Mouse (Mus musculus): ENCODE measurements at regions not wholly inside any gene's neighbourhood (a gene's known extent, or its start where the extent isn't known, plus 50 kb on each side); places are given as distances from the start of the nearest gene placed in this dataset.

GRCm38 (mm10) chr10:98116296-98116695 is 389.7 kb upstream of the C030005K15Rik start:
- no peak overlapping the region for H3K9ac ChIP-seq (ENCODE audit: low read length)
- 89% methylated on average over 5 of the region's 5 CpGs for WGBS
- ATAC-seq (ENCODE audit: low FRiP score): no peak

DNA sequence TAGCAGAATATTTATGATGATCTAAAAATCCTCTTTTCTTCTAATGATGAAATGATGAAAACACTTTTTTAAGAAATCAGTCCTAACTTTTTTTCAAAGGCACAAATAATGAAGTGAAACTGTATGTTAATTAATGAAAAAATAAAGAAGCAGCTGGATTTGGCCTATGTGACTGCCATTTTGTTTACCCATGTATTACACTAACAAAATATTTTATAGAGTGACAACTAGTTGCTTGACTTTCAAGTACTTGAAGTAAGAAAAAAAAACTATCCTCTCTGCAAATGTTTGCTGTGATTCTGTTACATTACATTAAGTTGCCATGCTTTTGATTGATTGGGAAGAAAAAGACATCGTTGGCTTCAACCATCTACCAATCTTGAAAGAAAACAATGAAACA is 399.2 kb upstream of the C030005K15Rik start:
- Histone ChIP-seq H3K9me3 (ENCODE audit: control insufficient read depth, low read length) (no peaks in the 10 kb centered on the region), H3K9ac (ENCODE audit: low read length) (no peak overlapping the region), H3K4me2 (no peak overlapping the region), H3K36me3 (ENCODE audit: control insufficient read depth, insufficient read depth, low read length) (no peaks in the 10 kb centered on the region), H3K4me3 (ENCODE audit: low read depth, low read length) (no peak overlapping the region), H3K27me3 (ENCODE audit: control insufficient read depth, insufficient read depth, low read length) (no peaks in the 10 kb centered on the region), H3K27ac (ENCODE audit: low read depth, low read length) (no peak overlapping the region), H3K4me1 (ENCODE audit: control insufficient read depth, insufficient read depth, low read length) (no peaks in the 10 kb centered on the region)
- no peak for DNase-seq (ENCODE audit: low spot score, missing footprints)
- ATAC-seq (ENCODE audit: low FRiP score): no peak
- WGBS: 98% methylated on average over 1 of the region's 1 CpGs

More at GRCm38 (mm10) chr10:98116296-98116695, 389.7 kb upstream of the C030005K15Rik start:
- H3K36me3 ChIP-seq (ENCODE audit: control insufficient read depth, insufficient read depth, low read length): no peaks in the 10 kb centered on the region
- H3K4me1 ChIP-seq (ENCODE audit: control insufficient read depth, insufficient read depth, low read length): no peaks in the 10 kb centered on the region
- no peak overlapping the region for H3K4me3 ChIP-seq (ENCODE audit: low read depth, low read length)
- no peak overlapping the region for H3K27ac ChIP-seq (ENCODE audit: low read depth, low read length)
- H3K27me3 ChIP-seq (ENCODE audit: control insufficient read depth, insufficient read depth, low read length): no peaks in the 10 kb centered on the region
- DNase-seq (ENCODE audit: low spot score, missing footprints): no peak
- no peak overlapping the region for H3K4me2 ChIP-seq
- no peaks in the 10 kb centered on the region for H3K9me3 ChIP-seq (ENCODE audit: control insufficient read depth, low read length)

- 84% methylated on average over 1 of the region's 1 CpGs for WGBS
- H3K9me3 ChIP-seq (ENCODE audit: control insufficient read depth, low read length): no peaks in the 10 kb centered on the region
- no peaks in the 10 kb centered on the region for H3K4me1 ChIP-seq (ENCODE audit: control insufficient read depth, insufficient read depth, low read length)
- no peak for ATAC-seq (ENCODE audit: low FRiP score)
- H3K27ac ChIP-seq (ENCODE audit: low read depth, low read length): no peak overlapping the region
- H3K9ac ChIP-seq (ENCODE audit: low read length): no peak overlapping the region
- H3K4me3 ChIP-seq (ENCODE audit: low read depth, low read length): no peak overlapping the region
- no peaks in the 10 kb centered on the region for H3K27me3 ChIP-seq (ENCODE audit: control insufficient read depth, insufficient read depth, low read length)
- DNase-seq (ENCODE audit: low spot score, missing footprints): no peak
- H3K4me2 ChIP-seq: no peak overlapping the region
- H3K36me3 ChIP-seq (ENCODE audit: control insufficient read depth, insufficient read depth, low read length): no peaks in the 10 kb centered on the region
These were observed 408.5 kb upstream of the C030005K15Rik start for GRCm38 (mm10) chr10:98135026-98135425.

DNA sequence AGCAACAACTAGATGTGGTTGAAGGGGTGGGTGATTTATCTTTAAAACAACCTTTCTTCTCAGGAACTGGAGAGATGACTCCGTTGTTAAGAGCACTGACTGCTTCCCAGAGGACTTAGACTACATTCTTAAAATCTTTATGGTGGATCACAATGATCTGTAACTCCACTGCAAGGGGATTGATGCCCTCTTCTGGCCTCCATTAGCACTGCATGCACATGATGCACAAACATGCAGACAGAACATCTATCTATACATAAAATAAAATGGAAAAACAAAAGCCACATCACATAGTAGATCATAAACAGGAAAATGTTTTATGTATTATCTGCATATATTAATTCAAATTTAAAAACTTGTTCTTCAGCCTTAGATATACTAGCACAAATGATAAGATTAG is 419.2 kb upstream of the C030005K15Rik start:
- ATAC-seq (ENCODE audit: low FRiP score): no peak

DNA sequence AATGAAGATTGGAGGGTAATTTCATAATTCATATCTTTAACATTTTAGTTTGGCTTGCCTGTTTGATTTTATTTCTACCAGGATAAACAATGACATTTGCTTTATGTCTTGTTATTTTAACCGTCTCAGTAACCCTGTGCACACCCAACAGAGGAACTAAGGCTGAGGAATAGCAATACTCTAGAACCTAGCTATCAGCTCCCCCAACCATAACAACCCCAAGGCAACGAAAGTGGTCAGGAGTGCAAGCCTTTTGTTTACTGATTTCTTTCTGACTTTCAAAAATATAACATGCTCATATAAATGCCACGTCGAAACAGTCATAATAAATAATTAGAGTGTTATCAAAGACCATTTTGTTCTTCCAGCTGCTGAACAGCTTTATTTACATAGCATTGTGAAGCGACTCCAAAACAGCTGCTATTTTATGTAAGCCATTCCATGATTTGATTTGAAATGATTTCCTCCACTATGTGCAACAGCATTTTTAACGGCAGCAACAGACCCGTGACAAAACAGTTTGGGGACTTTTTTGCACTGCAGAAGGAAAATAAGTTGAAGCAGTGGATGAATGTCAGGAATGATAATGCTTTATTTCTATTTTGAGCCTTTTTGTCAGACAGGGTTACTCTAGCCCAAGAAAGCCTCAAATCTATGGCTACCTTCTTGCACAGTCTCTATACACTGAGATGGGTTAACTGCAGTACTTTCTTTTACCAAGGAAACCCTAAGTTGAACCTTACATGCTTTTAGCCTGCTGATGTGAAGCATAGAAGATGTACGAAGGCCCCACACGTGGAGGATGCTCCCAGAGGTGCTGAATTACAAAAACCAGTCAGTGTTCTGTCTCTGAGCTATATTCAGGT is 420.7 kb upstream of the C030005K15Rik start:
- Histone ChIP-seq H3K27ac (ENCODE audit: low read depth, low read length) (no peak overlapping the region), H3K4me2 (no peak overlapping the region), H3K9ac (ENCODE audit: low read length) (no peak overlapping the region), H3K9me3 (ENCODE audit: control insufficient read depth, low read length) (no peaks in the 10 kb centered on the region; the same call in 1 of the 2 replicates), H3K4me1 (ENCODE audit: control insufficient read depth, insufficient read depth, low read length) (no peaks in the 10 kb centered on the region), H3K4me3 (ENCODE audit: low read depth, low read length) (no peak overlapping the region), H3K27me3 (ENCODE audit: control insufficient read depth, insufficient read depth, low read length) (no peaks in the 10 kb centered on the region), H3K36me3 (ENCODE audit: control insufficient read depth, insufficient read depth, low read length) (no peaks in the 10 kb centered on the region)
- DNase-seq (ENCODE audit: low spot score, missing footprints) (no peak), ATAC-seq (ENCODE audit: low FRiP score) (no peak)
- WGBS: 83% methylated on average over 9 of the region's 9 CpGs

More for the DNA sequence above, 419.2 kb upstream of the C030005K15Rik start:
- Histone ChIP-seq H3K36me3 (ENCODE audit: control insufficient read depth, insufficient read depth, low read length) (no peaks in the 10 kb centered on the region), H3K4me1 (ENCODE audit: control insufficient read depth, insufficient read depth, low read length) (no peaks in the 10 kb centered on the region), H3K27ac (ENCODE audit: low read depth, low read length) (no peak overlapping the region), H3K27me3 (ENCODE audit: control insufficient read depth, insufficient read depth, low read length) (no peaks in the 10 kb centered on the region), H3K9ac (ENCODE audit: low read length) (no peak overlapping the region), H3K9me3 (ENCODE audit: control insufficient read depth, low read length) (no peaks in the 10 kb centered on the region; the same call in 1 of the 2 replicates), H3K4me3 (ENCODE audit: low read depth, low read length) (no peak overlapping the region), H3K4me2 (no peak overlapping the region)
- DNase-seq (ENCODE audit: low spot score, missing footprints): no peak
- whole genome bisulfite sequencing: 77% methylated on average over 1 of the region's 1 CpGs

DNA sequence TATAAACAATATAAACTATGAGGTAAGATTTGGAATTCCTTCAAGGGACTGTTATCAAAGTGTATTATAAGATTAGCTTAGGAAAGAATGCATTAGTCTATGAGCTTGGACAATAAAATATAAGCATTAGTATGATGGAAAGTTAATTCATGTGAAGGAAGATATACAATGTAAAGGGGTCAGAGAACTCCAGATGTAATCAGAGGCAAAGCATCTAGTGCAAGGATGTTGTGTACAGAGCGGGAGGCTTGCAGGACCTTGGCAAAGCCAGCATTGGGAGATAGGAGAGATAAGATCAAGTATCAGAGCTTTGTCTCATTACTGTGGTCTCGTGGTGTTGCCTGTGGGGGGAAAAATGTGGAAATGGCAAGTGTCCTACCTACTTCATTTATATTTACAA is 429.4 kb upstream of the C030005K15Rik start:
- 90% methylated on average over 2 of the region's 2 CpGs for WGBS
- Histone ChIP-seq H3K9ac (ENCODE audit: low read length) (no peak overlapping the region), H3K4me2 (no peak overlapping the region), H3K27ac (ENCODE audit: low read depth, low read length) (no peak overlapping the region), H3K9me3 (ENCODE audit: control insufficient read depth, low read length) (no peaks in the 10 kb centered on the region), H3K36me3 (ENCODE audit: control insufficient read depth, insufficient read depth, low read length) (no peaks in the 10 kb centered on the region), H3K27me3 (ENCODE audit: control insufficient read depth, insufficient read depth, low read length) (no peaks in the 10 kb centered on the region), H3K4me3 (ENCODE audit: low read depth, low read length) (no peak overlapping the region), H3K4me1 (ENCODE audit: control insufficient read depth, insufficient read depth, low read length) (no peaks in the 10 kb centered on the region)
- ATAC-seq (ENCODE audit: low FRiP score): no peak
- DNase-seq (ENCODE audit: low spot score, missing footprints): no peak

GRCm38 (mm10) chr10:98185666-98186065 is 459.1 kb upstream of the C030005K15Rik start:
- Histone ChIP-seq H3K27me3 (ENCODE audit: control insufficient read depth, insufficient read depth, low read length) (no peaks in the 10 kb centered on the region), H3K4me2 (no peak overlapping the region), H3K9me3 (ENCODE audit: control insufficient read depth, low read length) (no peaks in the 10 kb centered on the region), H3K27ac (ENCODE audit: low read depth, low read length) (no peak overlapping the region), H3K36me3 (ENCODE audit: control insufficient read depth, insufficient read depth, low read length) (no peaks in the 10 kb centered on the region), H3K4me1 (ENCODE audit: control insufficient read depth, insufficient read depth, low read length) (no peaks in the 10 kb centered on the region), H3K9ac (ENCODE audit: low read length) (no peak overlapping the region), H3K4me3 (ENCODE audit: low read depth, low read length) (no peak overlapping the region)
- ATAC-seq (ENCODE audit: low FRiP score): no peak
- WGBS: 58% methylated on average over 3 of the region's 3 CpGs
- no peak for DNase-seq (ENCODE audit: low spot score, missing footprints)

DNA sequence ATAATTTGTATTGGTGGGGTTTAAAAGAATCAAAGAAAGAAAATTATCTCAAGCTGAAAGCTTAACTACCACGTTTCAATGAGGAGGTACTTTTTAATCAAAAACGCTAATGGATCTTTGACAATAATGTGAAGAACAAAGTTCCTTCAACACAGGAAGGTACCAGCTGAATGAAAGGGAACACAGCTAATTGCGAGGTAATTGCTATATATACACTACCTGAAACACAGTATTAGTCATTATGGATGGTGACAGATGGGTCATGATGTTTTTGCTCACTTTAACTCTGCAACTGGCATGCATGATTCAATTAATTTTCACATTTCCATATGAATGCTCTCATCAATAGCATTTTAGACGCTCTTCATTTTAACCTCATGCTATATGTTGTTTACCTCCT is 470.3 kb upstream of the C030005K15Rik start:
- H3K9ac ChIP-seq (ENCODE audit: low read length): no peak overlapping the region
- H3K27me3 ChIP-seq (ENCODE audit: control insufficient read depth, insufficient read depth, low read length): no peaks in the 10 kb centered on the region
- no peak overlapping the region for H3K4me3 ChIP-seq (ENCODE audit: low read depth, low read length)
- no peaks in the 10 kb centered on the region for H3K36me3 ChIP-seq (ENCODE audit: control insufficient read depth, insufficient read depth, low read length)
- no peaks in the 10 kb centered on the region for H3K9me3 ChIP-seq (ENCODE audit: control insufficient read depth, low read length)
- WGBS: 83% methylated on average over 4 of the region's 4 CpGs
- H3K4me2 ChIP-seq: no peak overlapping the region
- H3K27ac ChIP-seq (ENCODE audit: low read depth, low read length): no peak overlapping the region
- no peaks in the 10 kb centered on the region for H3K4me1 ChIP-seq (ENCODE audit: control insufficient read depth, insufficient read depth, low read length)
- ATAC-seq (ENCODE audit: low FRiP score) (no peak), DNase-seq (ENCODE audit: low spot score, missing footprints) (no peak)

DNA sequence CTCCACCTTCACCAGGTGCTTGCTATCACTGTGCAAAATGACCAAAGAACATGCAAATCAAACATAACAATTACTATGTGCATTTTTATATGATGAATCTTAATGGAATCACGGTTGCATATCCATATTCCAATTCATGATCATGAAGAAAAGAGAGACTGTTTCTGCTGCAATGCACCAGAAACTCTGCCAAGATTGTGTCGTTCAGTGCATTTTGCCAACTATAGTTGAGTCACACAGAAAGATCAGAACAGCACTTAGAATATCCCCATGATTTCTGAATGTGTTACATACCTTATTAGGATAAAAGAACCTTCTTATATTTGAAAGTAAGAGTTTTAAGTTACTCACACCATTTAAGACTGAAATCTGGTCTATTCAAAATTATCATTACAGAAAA is 483.7 kb upstream of the C030005K15Rik start:
- 84% methylated on average over 2 of the region's 2 CpGs for WGBS
- DNase-seq (ENCODE audit: low spot score, missing footprints) (no peak), ATAC-seq (ENCODE audit: low FRiP score) (no peak)

More for the DNA sequence above, 483.7 kb upstream of the C030005K15Rik start:
- no peak overlapping the region for H3K9ac ChIP-seq (ENCODE audit: low read length)
- H3K4me3 ChIP-seq (ENCODE audit: low read depth, low read length): no peak overlapping the region
- H3K36me3 ChIP-seq (ENCODE audit: control insufficient read depth, insufficient read depth, low read length): no peaks in the 10 kb centered on the region
- H3K27me3 ChIP-seq (ENCODE audit: control insufficient read depth, insufficient read depth, low read length): no peaks in the 10 kb centered on the region
- no peak overlapping the region for H3K27ac ChIP-seq (ENCODE audit: low read depth, low read length)
- H3K4me1 ChIP-seq (ENCODE audit: control insufficient read depth, insufficient read depth, low read length): no peaks in the 10 kb centered on the region
- no peak overlapping the region for H3K4me2 ChIP-seq
- H3K9me3 ChIP-seq (ENCODE audit: control insufficient read depth, low read length): no peaks in the 10 kb centered on the region
